Mouse (Mus musculus): Measurements from ENCODE around the gene Dyrk4. TPM values are rescaled to one million over a fixed set of nuclear protein-coding genes. Genes with fewer than 3 reads are reported as not detected.

The Dyrk4 gene
- polyA plus RNA-seq, 1 experiment from 2014 or later = not detected

- POLR2A ChIA-PET = interaction anchor here (0.6 to 0.8 kb wide), 2 partner anchors 147 to 171 kb away, joined by 3 to 4 read pairs; partner anchors contain the start of gene Tigar
- CTCF ChIA-PET = interaction anchor here (0.6 to 2.0 kb wide), 6 partner anchors 10 to 414 kb away, joined by 3 to 5 read pairs (median 4); no protein-coding TSS in a partner anchor
- no peaks in the 10 kb centered on the region for H3K27me3 ChIP-seq
- no peak for TF ChIP-seq CTCF (IDR thresholded peaks at IDR 0.05)
- ATAC-seq (no peak), DNase-seq (ENCODE audit: low read depth, low spot score) (no peak)
- in situ Hi-C loops (cut with MboI; ENCODE audit: low pct_unique_long_range_greater_than_20kb) = no loop called here
These were observed 17.3 kb upstream of the Dyrk4 start for GRCm38 (mm10) chr6:126938853-126939486.

GRCm38 (mm10) chr6:126938047-126938446 is 16.4 kb upstream of the Dyrk4 start:
- ATAC-seq (no peak), DNase-seq (ENCODE audit: low read depth, low spot score) (no peak)
- ChIA-PET POLR2A (no interaction called here), CTCF (interaction anchor here (2.0 kb wide), 1 partner anchor 156 kb away, joined by 5 read pairs; no protein-coding TSS in a partner anchor)
- in situ Hi-C loops (cut with MboI; ENCODE audit: low pct_unique_long_range_greater_than_20kb) = no loop called here
- TF ChIP-seq CTCF (IDR thresholded peaks at IDR 0.05) = peak; percentile 28
- H3K27me3 ChIP-seq = no peaks in the 10 kb centered on the region

- POLR2A ChIA-PET = no interaction called here
- no peak for TF ChIP-seq CTCF (IDR thresholded peaks at IDR 0.05)
- ATAC-seq (peak; percentile 93), DNase-seq (ENCODE audit: low read depth, low spot score) (peak; percentile 62)
- H3K27me3 ChIP-seq = no peaks in the 10 kb centered on the region
- CTCF ChIA-PET = no interaction called here
- in situ Hi-C loops (cut with MboI; ENCODE audit: low pct_unique_long_range_greater_than_20kb) = no loop called here
These were observed 11.3 kb upstream of the Dyrk4 start for GRCm38 (mm10) chr6:126932896-126933295.

- POLR2A ChIA-PET = no interaction called here
- in situ Hi-C loops (cut with MboI; ENCODE audit: low pct_unique_long_range_greater_than_20kb) = no loop called here
- no peak for TF ChIP-seq CTCF (IDR thresholded peaks at IDR 0.05)
- CTCF ChIA-PET = no interaction called here
- no peaks in the 10 kb centered on the region for H3K27me3 ChIP-seq
- ATAC-seq (no peak), DNase-seq (ENCODE audit: low read depth, low spot score) (no peak)
These were observed 6.7 kb downstream of the Dyrk4 start for GRCm38 (mm10) chr6:126914928-126915327.

- ChIA-PET POLR2A (no interaction called here), CTCF (no interaction called here)
- no peak for TF ChIP-seq CTCF (IDR thresholded peaks at IDR 0.05)
- in situ Hi-C loops (cut with MboI; ENCODE audit: low pct_unique_long_range_greater_than_20kb) = no loop called here
- ATAC-seq = no peak
- no peak for DNase-seq (ENCODE audit: low read depth, low spot score)
- no peaks in the 10 kb centered on the region for H3K27me3 ChIP-seq
These were observed 10.9 kb downstream of the Dyrk4 start for GRCm38 (mm10) chr6:126910727-126911126.

- ChIA-PET CTCF (no interaction called here), POLR2A (interaction anchor here (0.6 kb wide), 1 partner anchor 583 kb away, joined by 5 read pairs; no protein-coding TSS in a partner anchor)
- DNase-seq (ENCODE audit: low read depth, low spot score) = no peak
- no peak for ATAC-seq
- TF ChIP-seq CTCF (IDR thresholded peaks at IDR 0.05) = no peak
- in situ Hi-C loops (cut with MboI; ENCODE audit: low pct_unique_long_range_greater_than_20kb) = no loop called here
- no peaks in the 10 kb centered on the region for H3K27me3 ChIP-seq
These were observed 13.8 kb downstream of the Dyrk4 start for GRCm38 (mm10) chr6:126907876-126908275.

- ATAC-seq = no peak
- in situ Hi-C loops (cut with MboI; ENCODE audit: low pct_unique_long_range_greater_than_20kb) = no loop called here
- no peaks in the 10 kb centered on the region for H3K27me3 ChIP-seq
- ChIA-PET POLR2A (no interaction called here), CTCF (no interaction called here)
- DNase-seq (ENCODE audit: low read depth, low spot score) = no peak
- no peak for TF ChIP-seq CTCF (IDR thresholded peaks at IDR 0.05)
These were observed 14.3 kb downstream of the Dyrk4 start for GRCm38 (mm10) chr6:126907378-126907777.

GRCm38 (mm10) chr6:126877118-126877517 is 44.5 kb downstream of the Dyrk4 start:
- POLR2A ChIA-PET = no interaction called here
- peaks cover 29% of the 10 kb centered on the region for H3K27me3 ChIP-seq
- ATAC-seq (no peak), DNase-seq (ENCODE audit: low read depth, low spot score) (no peak)
- CTCF ChIA-PET = no interaction called here
- TF ChIP-seq CTCF (IDR thresholded peaks at IDR 0.05) = no peak
- in situ Hi-C loops (cut with MboI; ENCODE audit: low pct_unique_long_range_greater_than_20kb) = no loop called here

- H3K27me3 ChIP-seq = peaks cover 15% of the 10 kb centered on the region
- ChIA-PET POLR2A (no interaction called here), CTCF (no interaction called here)
- in situ Hi-C loops (cut with MboI; ENCODE audit: low pct_unique_long_range_greater_than_20kb) = no loop called here
- no peak for ATAC-seq
- TF ChIP-seq CTCF (IDR thresholded peaks at IDR 0.05) = no peak
- no peak for DNase-seq (ENCODE audit: low read depth, low spot score)
These were observed 68.8 kb downstream of the Dyrk4 start, which contains the start of gene Akap3 for GRCm38 (mm10) chr6:126852881-126853280. Gene Akap3, plus strand, starts transcription at chr6:126853098.

- peak; percentile 78 for ATAC-seq
- H3K27me3 ChIP-seq = peaks cover 8% of the 10 kb centered on the region
- peak; percentile 49 for DNase-seq (ENCODE audit: low read depth, low spot score)
- in situ Hi-C loops (cut with MboI; ENCODE audit: low pct_unique_long_range_greater_than_20kb) = no loop called here
- CTCF ChIA-PET = interaction anchor here (0.7 to 1.3 kb wide), 2 partner anchors 12 to 19 kb away, joined by 3 read pairs; no protein-coding TSS in a partner anchor
- TF ChIP-seq CTCF (IDR thresholded peaks at IDR 0.05) = no peak
- POLR2A ChIA-PET = no interaction called here
These were observed 72.6 kb downstream of the Dyrk4 start, which contains the start of gene Ndufa9 for GRCm38 (mm10) chr6:126848712-126849704. Gene Ndufa9, minus strand, starts transcription at chr6:126849136.

- no peaks in the 10 kb centered on the region for H3K27me3 ChIP-seq
- DNase-seq (ENCODE audit: low read depth, low spot score) (no peak), ATAC-seq (no peak)
- in situ Hi-C loops (cut with MboI; ENCODE audit: low pct_unique_long_range_greater_than_20kb) = no loop called here
- TF ChIP-seq CTCF (IDR thresholded peaks at IDR 0.05) = no peak
- ChIA-PET CTCF (no interaction called here), POLR2A (no interaction called here)
These were observed 85.0 kb downstream of the Dyrk4 start for GRCm38 (mm10) chr6:126836628-126837027.

Other genes with a start within 250 kb of the Dyrk4 start
- gene Kcna6, start 181.2 kb downstream of the Dyrk4 start, polyA plus RNA-seq (2021) = 0.05 TPM
- 183 TPM for gene Ndufa9, start 72.7 kb downstream of the Dyrk4 start, polyA plus RNA-seq (2021)
- not detected for gene Akap3, start 68.7 kb downstream of the Dyrk4 start, polyA plus RNA-seq (2021)
- 14.4 TPM for gene Rad51ap1, start 17.7 kb upstream of the Dyrk4 start, polyA plus RNA-seq (2021)
- 26.6 TPM for gene D6Wsu163e, start 18.1 kb upstream of the Dyrk4 start, polyA plus RNA-seq (2021)
- gene Fgf6, start 93.7 kb upstream of the Dyrk4 start, polyA plus RNA-seq (2021) = not detected
- gene Fgf23, start 151.1 kb upstream of the Dyrk4 start, polyA plus RNA-seq (2021) = 0.08 TPM
- gene Tigar, start 187.7 kb upstream of the Dyrk4 start, polyA plus RNA-seq (2021) = 14.4 TPM
- 89.6 TPM for gene Ccnd2, start 230.4 kb upstream of the Dyrk4 start, polyA plus RNA-seq (2021)

Data from Patski (cell line).